Mouse (Mus musculus) lung, adult 2 months (tissue): ENCODE results near the gene Pi4kb. TPM values are rescaled to one million over a fixed set of nuclear protein-coding genes. Genes with fewer than 3 reads are reported as not detected.

ENCODE experiments used
- DNase-seq: peaks from one replicate; pipeline ENCODE4 v3.0.0; 2022
- H3K4me1 ChIP-seq: fragments of 200-500 bp; 2 replicates; pipeline ENCODE4 v1.6.1; 2011; ENCODE audit warnings: low read length; ENCODE audit not compliant: control insufficient read depth, insufficient read depth
- H3K4me3 ChIP-seq: fragments of 200-500 bp; replicated peaks from 2 replicates; pipeline ENCODE3; 2011; ENCODE audit warnings: low read depth, mild to moderate bottlenecking, control low read depth, low read length; ENCODE audit errors: extremely low read depth
- CTCF ChIP-seq: fragments of 200-500 bp; IDR thresholded peaks from 2 replicates; pipeline ENCODE4 v1.5.1; 2011; ENCODE audit warnings: mild to moderate bottlenecking, low read length, control low read depth; ENCODE audit not compliant: insufficient read depth
- POLR2A ChIP-seq: fragments of 200-500 bp; IDR thresholded peaks from 2 replicates; pipeline ENCODE4 v1.6.1; 2011; ENCODE audit warnings: low read depth, mild to moderate bottlenecking, control low read depth, low read length, borderline replicate concordance; ENCODE audit errors: extremely low read depth
- WGBS: fragments of 180-500 bp; shearing (Covaris S2); methylation state at CpG from one replicate; pipeline ENCODE4 v1.1.7; 2018; 5-methylcytosine and 5-hydroxymethylcytosine counted together
- polyA plus RNA-seq: library from polyadenylated mRNA; depleted of rRNA; stranded (reverse); fragments of >200 nt; gene quantifications from 2 replicates; pipeline ENCODE4 v1.2.3, GENCODE M21; 2012

Gene Pi4kb
- polyA plus RNA-seq, 1 experiment = 38.1 TPM

- Histone ChIP-seq H3K4me1 (no peaks in the 10 kb centered on the region), H3K4me3 (no peak overlapping the region)
- DNase-seq = no peak
- TF ChIP-seq POLR2A (no peak), CTCF (no peak)
- WGBS = 97% methylated on average over 1 of the region's 1 CpGs
Observed at GRCm38 (mm10) chr3:94964989-94965388, 9.5 kb upstream of the Pi4kb start.

GRCm38 (mm10) chr3:94965878-94966277 is 8.7 kb upstream of the Pi4kb start:
- H3K4me1 ChIP-seq = no peaks in the 10 kb centered on the region
- TF ChIP-seq POLR2A = no peak
- TF ChIP-seq CTCF = no peak
- no peak overlapping the region for H3K4me3 ChIP-seq
- 57% methylated on average over 1 of the region's 1 CpGs for WGBS
- DNase-seq = no peak

GRCm38 (mm10) chr3:94972552-94972951 is 2.0 kb upstream of the Pi4kb start:
- 85% methylated on average over 3 of the region's 3 CpGs for WGBS
- TF ChIP-seq CTCF = no peak
- no peak for TF ChIP-seq POLR2A
- peaks cover 8% of the 10 kb centered on the region; the same call in 1 of the 2 replicates for H3K4me1 ChIP-seq
- no peak for DNase-seq
- no peak overlapping the region for H3K4me3 ChIP-seq

- Histone ChIP-seq H3K4me3 (no peak overlapping the region), H3K4me1 (peaks cover 8% of the 10 kb centered on the region; the same call in 1 of the 2 replicates)
- TF ChIP-seq POLR2A = no peak
- TF ChIP-seq CTCF = no peak
- DNase-seq = no peak
- 85% methylated on average over 5 of the region's 5 CpGs for WGBS
Observed at GRCm38 (mm10) chr3:94973620-94974019, 911 bp upstream of the Pi4kb start.

- WGBS = 20% methylated on average over 9 of the region's 9 CpGs
- no peak for TF ChIP-seq POLR2A
- TF ChIP-seq CTCF = no peak
- Histone ChIP-seq H3K4me3 (peak overlapping the region; percentile 31), H3K4me1 (peaks cover 8% of the 10 kb centered on the region; the same call in 1 of the 2 replicates)
- DNase-seq = no peak
Observed at GRCm38 (mm10) chr3:94974026-94974527, 454 bp upstream of the Pi4kb start.

- WGBS = 68% methylated on average over 11 of the region's 11 CpGs
- DNase-seq = peak; percentile 37
Observed at GRCm38 (mm10) chr3:94984312-94984711, 9.8 kb downstream of the Pi4kb start.

GRCm38 (mm10) chr3:94985513-94985912 is 11.0 kb downstream of the Pi4kb start:
- no peak for TF ChIP-seq POLR2A
- TF ChIP-seq CTCF = no peak
- H3K4me1 ChIP-seq = peaks cover 12% of the 10 kb centered on the region
- no peak for DNase-seq
- WGBS = 86% methylated on average over 2 of the region's 2 CpGs
- H3K4me3 ChIP-seq = no peak overlapping the region

More at GRCm38 (mm10) chr3:94984312-94984711, 9.8 kb downstream of the Pi4kb start:
- peaks cover 10% of the 10 kb centered on the region for H3K4me1 ChIP-seq
- H3K4me3 ChIP-seq = no peak overlapping the region
- TF ChIP-seq CTCF (no peak), POLR2A (no peak)

GRCm38 (mm10) chr3:94987578-94987977 is 13.0 kb downstream of the Pi4kb start:
- Histone ChIP-seq H3K4me3 (no peak overlapping the region), H3K4me1 (peaks cover 12% of the 10 kb centered on the region)
- TF ChIP-seq CTCF (no peak), POLR2A (no peak)
- DNase-seq = no peak

- no peak for TF ChIP-seq CTCF
- no peak for TF ChIP-seq POLR2A
- WGBS = 35% methylated on average over 9 of the region's 9 CpGs
- H3K4me3 ChIP-seq = no peak overlapping the region
- H3K4me1 ChIP-seq = peaks cover 8% of the 10 kb centered on the region; the same call in 1 of the 2 replicates
- DNase-seq = peak; percentile 19
Observed at GRCm38 (mm10) chr3:94989159-94989761, 14.7 kb downstream of the Pi4kb start.

GRCm38 (mm10) chr3:94996946-94997345 is 22.4 kb downstream of the Pi4kb start:
- 28% methylated on average over 2 of the region's 2 CpGs for WGBS
- peak; percentile 68 for TF ChIP-seq CTCF
- no peak for TF ChIP-seq POLR2A
- DNase-seq = peak; percentile 82
- H3K4me1 ChIP-seq = no peaks in the 10 kb centered on the region
- no peak overlapping the region for H3K4me3 ChIP-seq
